19 mouse cellular contexts compared by ENCODE assay signal in genomic region chr11:95544546-95545327, GRCm38 (mm10). TPM values are rescaled to one million over a fixed set of nuclear protein-coding genes. Genes with fewer than 3 reads are reported as not detected.
DNase-seq lines count a peak whose midpoint lies in the region; ATAC-seq and TF ChIP-seq lines count a peak whose summit lies in the region.
"Had no signal": no experiment of that assay in that cellular context is flagged by ENCODE, and none has a peak within 500 bp of the region (broad histone marks: within the 10 kb centered on the region; RNA-seq: fewer than 3 reads in every experiment).

No protein-coding gene starts in this region.

- TF ChIP-seq EP300 in ES-Bruce4 (IDR thresholded peaks at IDR 0.05; ENCODE audit: insufficient read depth, low read depth, low read length): peak; percentile 84

- 0 out of 2 replicates have a peak overlapping the region, but pooled peaks have one; percentile 39 for H3K27ac ChIP-seq in kidney, embryonic 15.5 days
- peak overlapping the region; percentile 43 for H3K27ac ChIP-seq in ES-Bruce4 (ENCODE audit: insufficient read depth, low read length)
- H3K27ac ChIP-seq: embryonic facial prominence, embryonic 13.5 days; heart, adult 2 months; hindbrain, embryonic 12.5 days had no signal

- H3K9ac ChIP-seq in kidney, embryonic 15.5 days: no peak overlapping the region
- peak overlapping the region; percentile 6; the same call in 1 of the 2 replicates for H3K9ac ChIP-seq in ES-Bruce4 (ENCODE audit: low read depth, poor library complexity, severe bottlenecking)
- H3K9ac ChIP-seq: hindbrain, embryonic 12.5 days had no signal

- ATAC-seq in kidney, embryonic 15.5 days (replicated peaks; ENCODE audit: low FRiP score): no peak
- ATAC-seq: forebrain, embryonic 14.5 days; hindbrain, embryonic 16.5 days; inflammation-experienced regulatory T-cells, adult 6 months; intestine, postnatal 0 days had no signal

- no peaks in the 10 kb centered on the region for H3K36me3 ChIP-seq in kidney, embryonic 15.5 days
- H3K36me3 ChIP-seq in E14TG2a.4 (ENCODE audit: insufficient read depth, low read length) (no peaks in the 10 kb centered on the region), ES-Bruce4 (ENCODE audit: control insufficient read depth, insufficient read depth, low read length, poor library complexity, severe bottlenecking) (no peaks in the 10 kb centered on the region)
- H3K36me3 ChIP-seq: embryonic facial prominence, embryonic 13.5 days; hindbrain, embryonic 12.5 days had no signal

- no peak for DNase-seq in kidney, adult 8-10 months
- peak; percentile 95 for DNase-seq in ZHBTc4 (ENCODE audit: low read depth, low spot score)
- no peak for DNase-seq in urinary bladder, postnatal 36 days (ENCODE audit: low spot score in 2 of 2)
- DNase-seq in retina, embryonic 14.5 days (ENCODE audit: low spot score): no peak
- DNase-seq: adrenal gland, postnatal 14 days; cerebellum, adult 11-12 months; cerebellum, adult 9-10 months; cerebellum, postnatal 25 days; heart, adult 2 months had no signal

- no peaks in the 10 kb centered on the region for H3K9me3 ChIP-seq in kidney, embryonic 15.5 days (replicated peaks)
- H3K9me3 ChIP-seq in E14TG2a.4 (ENCODE audit: low read length): no peaks in the 10 kb centered on the region
- no peaks in the 10 kb centered on the region for H3K9me3 ChIP-seq in ES-Bruce4 (replicated peaks; ENCODE audit: control insufficient read depth, insufficient read depth, low read length, poor library complexity, severe bottlenecking)
- H3K9me3 ChIP-seq: embryonic facial prominence, embryonic 13.5 days; hindbrain, embryonic 12.5 days had no signal

- H3K4me1 ChIP-seq in kidney, embryonic 15.5 days: peaks cover 33% of the 10 kb centered on the region
- H3K4me1 ChIP-seq in E14TG2a.4 (replicated peaks; ENCODE audit: low read depth, low read length): peaks cover 95% of the 10 kb centered on the region
- peaks cover 19% of the 10 kb centered on the region for H3K4me1 ChIP-seq in ES-Bruce4 (ENCODE audit: control insufficient read depth, insufficient read depth, low read length)

- TF ChIP-seq CTCF in E14TG2a.4 (conservative IDR thresholded peaks at IDR 0.05; ENCODE audit: low read length) (no peak), ES-Bruce4 (IDR thresholded peaks at IDR 0.05; ENCODE audit: low read depth, low read length) (no peak)

- WGBS in kidney, embryonic 15.5 days: 87% methylated on average over 8 of the region's 8 CpGs

- H3K27me3 ChIP-seq in kidney, embryonic 15.5 days: 0 out of 2 replicates have a peak, but pooled peaks cover 2% of the 10 kb centered on the region
- no peaks in the 10 kb centered on the region for H3K27me3 ChIP-seq in E14TG2a.4 (ENCODE audit: insufficient read depth, low read length)
- no peaks in the 10 kb centered on the region for H3K27me3 ChIP-seq in ES-Bruce4 (ENCODE audit: control insufficient read depth, insufficient read depth, low read length, poor library complexity, severe bottlenecking)
- H3K27me3 ChIP-seq: embryonic facial prominence, embryonic 13.5 days had no signal

- no peak overlapping the region for H3K4me2 ChIP-seq in kidney, embryonic 15.5 days
- H3K4me2 ChIP-seq: embryonic facial prominence, embryonic 13.5 days; heart, embryonic 11.5 days; hindbrain, embryonic 12.5 days had no signal

- no peak for TF ChIP-seq POLR2A in ES-Bruce4 (IDR thresholded peaks at IDR 0.05; ENCODE audit: insufficient read depth, low read length)

- no peak overlapping the region for H3K4me3 ChIP-seq in kidney, embryonic 15.5 days (replicated peaks)
- peak overlapping the region; percentile 55 for H3K4me3 ChIP-seq in E14TG2a.4 (replicated peaks; ENCODE audit: low read length)
- H3K4me3 ChIP-seq in ES-Bruce4 (ENCODE audit: low read depth, low read length): no peak overlapping the region
- H3K4me3 ChIP-seq: embryonic facial prominence, embryonic 13.5 days; heart, adult 2 months; hindbrain, embryonic 12.5 days had no signal

RNA-seq across cellular contexts. Expression of gene Nxph3, which starts 30.4 kb away (rescaled TPM):
- polyA plus RNA-seq in kidney, embryonic 15.5 days (2015; fragmentation: Nextera tagmentation; extraction: Ambion mirVana): 0.32 and 0.40 TPM in 2 replicates
- polyA plus RNA-seq in ES-Bruce4 (2011; ENCODE audit: insufficient read depth, insufficient read length, low read depth, missing spikeins): 0.75 and 0.85 TPM in 2 replicates
- polyA plus RNA-seq: inflammation-experienced regulatory T-cells, adult 6 months had no signal

RNA-seq across cellular contexts. Expression of gene Ngfr, which starts 42.8 kb away (rescaled TPM):
- 25.8 and 28.7 TPM in 2 replicates for polyA plus RNA-seq in kidney, embryonic 15.5 days (2015; fragmentation: Nextera tagmentation; extraction: Ambion mirVana)
- polyA plus RNA-seq in ES-Bruce4 (2011; ENCODE audit: insufficient read depth, insufficient read length, low read depth, missing spikeins): 2.0 and 2.2 TPM in 2 replicates
- polyA plus RNA-seq: inflammation-experienced regulatory T-cells, adult 6 months had no signal
